Mouse (Mus musculus): ENCODE measurements around the gene Zyx. TPM values are rescaled to one million over a fixed set of nuclear protein-coding genes. Genes with fewer than 3 reads are reported as not detected.

Zyx gene
- polyA plus RNA-seq, 2 experiments from 2014 or later, result 62.8 to 78.6 TPM

DNA sequence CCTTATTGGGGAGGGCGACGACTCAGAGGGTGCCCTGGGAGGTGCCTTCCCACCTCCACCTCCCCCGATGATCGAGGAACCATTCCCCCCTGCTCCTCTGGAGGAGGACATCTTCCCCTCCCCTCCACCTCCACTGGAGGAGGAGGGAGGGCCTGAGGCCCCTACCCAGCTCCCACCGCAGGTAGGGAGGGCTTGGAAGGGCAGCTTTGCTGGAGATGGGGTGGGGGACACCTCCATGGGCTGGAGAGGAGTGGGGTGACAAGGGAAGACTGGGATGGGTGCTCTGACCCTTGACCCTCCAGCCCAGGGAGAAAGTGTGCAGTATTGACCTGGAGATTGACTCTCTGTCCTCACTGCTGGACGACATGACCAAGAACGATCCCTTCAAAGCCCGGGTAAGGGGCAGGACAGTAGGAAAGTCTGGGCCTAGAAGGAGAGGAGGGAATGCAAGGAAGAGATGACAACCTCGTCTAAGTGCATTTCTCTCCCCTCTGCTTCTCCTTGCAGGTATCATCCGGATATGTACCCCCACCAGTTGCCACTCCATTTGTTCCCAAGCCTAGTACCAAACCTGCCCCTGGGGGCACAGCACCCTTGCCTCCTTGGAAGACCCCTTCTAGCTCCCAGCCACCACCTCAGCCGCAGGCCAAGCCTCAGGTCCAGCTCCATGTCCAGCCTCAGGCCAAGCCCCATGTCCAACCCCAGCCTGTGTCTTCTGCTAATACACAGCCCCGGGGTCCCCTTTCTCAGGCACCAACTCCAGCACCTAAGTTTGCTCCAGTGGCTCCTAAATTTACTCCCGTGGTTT lies 1.7 kb downstream of the Zyx start:
- no peak for ATAC-seq

DNA sequence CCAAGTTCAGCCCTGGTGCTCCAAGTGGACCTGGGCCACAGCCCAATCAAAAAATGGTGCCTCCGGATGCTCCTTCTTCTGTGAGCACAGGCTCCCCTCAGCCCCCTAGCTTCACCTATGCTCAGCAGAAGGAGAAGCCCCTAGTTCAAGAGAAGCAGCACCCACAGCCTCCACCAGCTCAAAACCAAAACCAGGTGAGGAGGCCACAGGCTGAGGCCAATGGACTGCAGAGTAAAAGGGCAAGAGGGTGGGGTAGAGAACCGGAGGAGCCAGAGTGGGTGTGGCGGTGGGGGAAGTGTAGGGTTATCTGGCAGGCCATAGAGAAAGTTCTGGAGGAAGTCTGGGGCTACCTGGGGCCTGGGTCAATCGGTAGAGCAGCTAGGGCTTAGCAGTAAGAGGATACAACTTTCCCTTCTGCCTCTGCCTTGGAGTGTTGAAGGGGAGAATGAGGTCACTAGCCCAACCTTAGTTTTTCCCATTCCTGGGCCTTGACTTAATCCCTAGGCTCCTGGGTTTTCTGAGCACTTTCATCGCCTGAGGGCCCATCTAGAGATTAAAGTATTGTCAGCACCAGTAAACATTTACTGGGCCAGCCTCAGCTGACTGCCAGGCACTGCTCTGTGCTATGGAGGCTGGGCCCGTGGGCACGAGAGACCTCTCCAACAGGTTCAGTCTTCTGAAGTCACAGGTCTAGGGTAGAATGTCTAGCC lies 2.5 kb downstream of the Zyx start:
- no peak for ATAC-seq

DNA sequence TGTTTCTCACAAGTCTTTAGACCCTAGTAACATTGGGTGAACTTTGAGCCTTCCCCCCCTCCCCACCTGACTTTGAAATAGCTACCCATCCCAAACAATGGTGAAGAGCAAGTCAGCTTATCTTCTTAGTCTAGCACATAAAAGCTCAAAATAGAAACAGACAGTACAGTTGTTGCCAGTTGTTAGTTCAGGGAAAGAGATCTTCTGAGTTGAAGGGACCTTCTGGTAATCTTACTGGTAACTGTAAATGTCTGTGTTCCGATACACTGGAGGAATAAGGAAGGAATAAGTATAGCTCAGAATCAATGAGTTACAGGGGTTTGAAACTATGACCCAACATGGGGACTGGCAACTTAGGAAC lies 3.0 kb downstream of the Zyx start:
- ATAC-seq, result no peak

DNA sequence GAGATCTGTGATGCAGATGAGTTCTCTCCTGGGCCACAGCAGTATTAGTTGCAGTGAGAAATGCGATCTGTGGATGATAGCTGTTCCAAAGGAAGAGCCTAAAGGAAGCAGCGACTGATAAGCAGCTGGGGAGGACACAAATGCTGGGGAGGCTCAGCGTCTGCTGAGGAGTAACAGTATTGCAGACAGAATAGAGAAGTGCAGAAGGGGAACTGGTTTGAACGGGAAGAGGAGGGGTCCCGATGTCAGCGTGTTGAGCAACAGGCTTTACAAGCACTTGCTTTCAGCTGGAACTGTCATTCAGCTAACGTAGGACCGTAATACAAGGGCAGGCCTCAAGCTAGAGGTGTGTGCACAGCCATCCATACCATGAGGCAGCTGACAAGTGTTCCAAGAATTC lies 3.8 kb downstream of the Zyx start:
- no peak for ATAC-seq

DNA sequence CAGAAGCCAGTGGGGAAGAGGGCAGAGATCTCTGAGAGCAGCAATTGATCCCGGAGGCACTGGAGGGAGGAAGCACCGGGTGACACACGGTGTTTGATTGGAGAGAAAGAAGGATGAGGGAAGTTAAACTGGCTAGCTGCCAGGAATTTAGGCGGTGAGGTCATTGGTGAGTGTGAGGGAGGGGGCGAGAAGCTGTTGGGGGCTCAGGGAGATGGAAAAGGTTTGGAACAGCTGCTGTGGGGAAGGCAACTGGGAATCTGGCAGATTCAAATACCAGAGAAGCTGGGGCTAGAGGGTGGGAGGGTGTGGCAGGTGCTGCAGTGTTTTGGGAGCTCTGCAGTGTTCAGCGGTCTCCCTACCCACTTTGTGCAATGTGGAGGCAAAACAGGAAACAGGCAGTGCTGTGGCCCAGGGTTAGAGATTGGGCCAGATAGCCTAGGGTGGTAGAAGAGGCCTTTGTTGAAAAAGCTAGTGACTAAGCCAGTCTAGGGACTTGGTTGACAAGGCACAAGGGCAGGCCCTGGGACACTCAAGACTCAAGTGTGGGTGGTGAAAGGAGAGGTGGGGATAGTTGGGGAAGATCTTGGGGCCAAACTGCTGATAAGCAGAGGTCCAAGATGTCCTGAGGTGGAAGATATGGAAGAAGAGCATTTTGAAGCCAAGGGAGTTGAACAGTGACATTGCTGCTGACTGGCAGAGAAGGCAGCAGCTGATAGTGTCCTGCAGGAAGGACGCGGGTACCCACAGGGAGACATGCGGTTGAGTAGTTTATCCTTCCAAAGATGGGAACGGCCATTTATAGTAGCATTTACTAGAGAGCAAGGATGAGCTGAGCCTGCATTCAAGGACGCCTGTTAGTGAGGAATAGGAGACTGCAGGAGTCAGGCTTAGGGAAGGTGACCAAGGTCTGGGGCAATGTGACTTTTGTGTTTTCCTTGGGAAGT lies 4.9 kb downstream of the Zyx start:
- ATAC-seq, result no peak

DNA sequence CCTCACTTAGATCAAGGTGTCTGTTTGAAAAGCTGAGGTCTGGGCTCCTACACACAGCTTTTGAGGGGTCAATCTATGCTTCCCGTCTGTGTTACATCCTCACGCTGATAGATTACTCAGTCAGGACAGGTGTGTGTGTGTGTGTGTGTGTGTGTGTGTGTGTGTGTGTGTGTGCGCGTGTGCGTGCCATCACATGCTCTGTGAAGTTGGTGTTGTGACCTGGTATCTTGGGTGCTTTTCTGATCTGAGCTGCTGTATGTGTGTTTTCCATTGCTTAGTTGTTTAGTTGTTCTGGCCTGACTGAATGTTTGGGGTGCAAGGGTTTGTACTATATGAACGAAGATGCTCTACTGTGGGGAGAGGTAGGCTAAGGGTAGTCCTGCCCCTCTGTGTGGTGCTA lies 5.9 kb downstream of the Zyx start:
- ATAC-seq, result no peak

DNA sequence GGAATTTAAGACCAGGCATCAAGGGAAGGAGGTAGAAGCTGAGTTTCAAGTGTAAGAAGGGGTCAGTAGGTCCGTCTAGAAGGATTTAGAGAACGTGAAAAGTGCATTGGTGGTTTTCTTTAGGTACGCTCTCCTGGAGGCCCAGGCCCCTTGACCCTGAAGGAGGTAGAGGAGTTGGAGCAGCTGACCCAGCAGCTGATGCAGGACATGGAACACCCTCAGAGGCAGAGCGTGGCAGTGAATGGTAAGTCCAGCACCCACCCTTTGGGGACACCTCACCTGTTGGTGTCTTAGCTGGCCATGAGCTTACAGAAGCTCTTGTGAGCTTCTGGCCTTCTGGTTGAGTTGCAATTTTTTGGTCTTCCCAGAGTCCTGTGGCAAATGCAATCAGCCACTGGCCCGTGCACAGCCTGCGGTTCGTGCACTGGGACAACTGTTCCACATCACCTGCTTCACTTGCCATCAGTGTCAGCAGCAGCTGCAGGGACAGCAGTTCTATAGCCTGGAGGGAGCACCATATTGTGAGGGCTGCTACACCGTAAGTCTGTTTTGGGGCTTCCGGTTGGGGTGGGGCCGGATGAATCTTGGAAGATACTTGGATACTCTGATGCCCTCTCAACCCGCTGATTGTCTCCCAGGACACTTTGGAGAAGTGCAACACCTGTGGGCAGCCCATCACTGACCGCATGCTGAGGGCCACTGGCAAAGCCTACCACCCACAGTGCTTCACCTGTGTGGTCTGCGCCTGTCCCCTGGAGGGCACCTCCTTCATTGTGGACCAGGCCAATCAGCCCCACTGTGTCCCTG lies 6.6 kb downstream of the Zyx start:
- no peak for ATAC-seq

DNA sequence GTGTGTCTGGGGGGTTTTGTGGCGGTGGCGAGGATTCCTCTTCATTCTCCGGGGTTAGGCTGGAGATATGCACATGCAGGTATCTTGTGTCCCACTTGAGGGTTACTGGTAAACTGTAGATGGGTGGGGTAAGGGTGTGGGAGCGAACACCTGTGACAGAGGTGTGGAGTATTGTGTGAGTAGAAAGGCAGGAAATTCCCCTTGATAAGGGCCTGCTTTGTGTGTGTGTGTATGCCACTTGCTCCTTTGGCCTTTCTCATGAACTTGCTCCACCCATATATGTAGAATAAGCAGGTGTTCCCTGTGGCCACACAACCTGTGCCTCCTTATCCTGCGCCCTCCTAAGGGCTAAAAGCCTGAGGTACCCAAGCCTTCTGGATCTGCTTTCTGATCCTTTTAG lies 7.5 kb downstream of the Zyx start:
- no peak for ATAC-seq

DNA sequence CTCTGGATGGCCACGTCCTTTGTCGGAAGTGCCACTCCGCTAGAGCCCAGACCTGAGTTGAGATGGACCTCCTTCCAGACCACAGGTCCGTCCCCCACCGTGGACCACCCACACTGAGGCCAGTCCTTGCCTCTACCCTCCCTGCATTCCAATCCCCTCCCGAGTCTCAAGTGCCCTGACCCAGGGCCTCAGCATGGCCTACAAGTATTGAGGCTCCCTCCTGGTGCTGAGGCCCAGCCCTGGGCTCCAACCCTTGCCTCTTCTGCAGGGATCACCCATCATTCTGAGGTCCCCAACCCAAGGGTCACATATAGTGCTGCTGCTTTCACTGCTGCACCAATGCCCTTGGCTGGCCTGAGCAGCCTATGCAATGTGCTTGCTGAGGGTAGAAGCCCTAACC lies 8.5 kb downstream of the Zyx start:
- ATAC-seq, result no peak

DNA sequence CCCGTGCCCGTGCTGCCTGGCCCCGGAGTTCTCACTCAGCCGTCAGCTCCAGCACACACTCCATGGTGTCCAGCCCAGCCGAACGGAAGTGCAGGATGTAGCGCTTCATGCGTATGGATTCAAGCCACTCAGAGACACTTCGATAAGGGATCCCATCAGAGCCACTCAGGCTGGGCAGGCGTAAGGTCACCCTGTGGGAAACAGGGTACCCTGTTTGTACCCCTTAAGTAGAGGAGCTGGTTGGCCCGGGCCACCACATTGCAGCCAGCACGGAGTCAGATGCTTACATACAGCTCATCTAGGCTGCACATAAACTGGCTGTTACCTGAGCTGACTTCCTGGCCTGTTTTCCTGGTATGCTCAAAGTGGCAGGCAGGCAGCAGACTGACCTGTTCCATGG lies 9.5 kb downstream of the Zyx start:
- no peak for ATAC-seq

DNA sequence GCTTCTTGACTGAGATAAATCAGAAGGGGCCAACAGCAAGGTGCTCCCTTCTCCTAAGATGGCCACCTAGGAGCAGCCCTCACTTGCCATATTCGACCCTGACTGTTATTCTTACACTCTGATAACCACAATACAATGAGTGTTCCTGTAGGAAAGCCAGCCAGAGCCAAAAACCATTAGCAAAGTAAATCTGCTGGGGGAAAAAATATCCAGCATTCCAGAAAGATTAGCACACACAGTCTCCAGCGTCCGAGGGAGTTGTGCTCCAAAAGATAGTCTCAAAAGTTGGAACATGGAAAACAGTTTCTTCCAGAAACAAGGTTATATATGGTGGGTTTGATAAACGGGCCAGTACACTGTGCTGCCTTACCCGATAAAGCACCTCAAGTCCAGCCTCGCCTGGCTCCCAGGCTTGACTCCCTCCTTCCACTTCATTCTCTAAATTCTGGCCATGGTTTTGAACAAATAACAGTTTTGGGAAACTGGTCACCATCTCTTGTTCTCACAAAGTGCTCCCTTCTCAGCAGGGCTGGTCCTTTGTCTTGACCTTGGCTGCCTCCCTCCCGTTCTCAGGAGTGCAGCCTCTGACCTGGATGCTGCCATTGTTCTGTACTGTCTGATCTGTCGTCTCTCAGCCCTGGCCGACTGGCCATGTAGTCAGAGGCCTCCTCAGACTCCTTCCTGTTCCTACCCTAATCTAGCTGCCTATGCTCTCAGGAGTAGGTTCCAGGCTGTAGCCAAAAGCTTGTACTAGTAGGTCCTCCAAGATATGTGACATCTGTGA lies 10.1 kb downstream of the Zyx start:
- no peak for ATAC-seq

DNA sequence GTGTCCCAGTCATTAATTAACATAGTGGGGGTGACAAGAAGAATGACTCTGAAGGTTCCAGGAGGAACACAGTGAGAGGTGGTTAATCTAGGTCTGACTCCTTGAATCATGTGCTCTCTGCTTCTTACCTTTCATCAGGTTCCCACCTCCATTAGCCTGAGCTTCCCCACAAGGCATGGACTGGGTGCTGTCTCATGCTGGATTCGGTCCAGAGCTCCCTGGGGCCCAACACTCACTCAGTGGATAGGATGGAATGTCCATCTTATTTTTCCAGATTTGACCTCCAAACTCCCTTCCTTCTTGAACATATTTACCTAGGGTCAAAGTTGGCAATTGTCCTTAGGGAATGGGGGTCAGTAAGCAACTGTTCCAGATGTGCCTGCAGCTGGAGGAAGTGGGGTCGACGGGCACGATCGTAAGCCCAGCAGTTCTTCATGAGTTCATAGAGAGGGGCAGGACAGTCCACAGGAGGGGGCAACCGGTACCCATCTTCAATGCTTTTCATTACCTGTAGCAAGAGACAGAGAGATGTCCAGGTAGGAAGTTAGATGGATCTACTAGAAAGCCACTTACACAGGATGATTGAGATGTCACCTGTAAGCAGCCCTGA lies 10.9 kb downstream of the Zyx start:
- ATAC-seq, result no peak

DNA sequence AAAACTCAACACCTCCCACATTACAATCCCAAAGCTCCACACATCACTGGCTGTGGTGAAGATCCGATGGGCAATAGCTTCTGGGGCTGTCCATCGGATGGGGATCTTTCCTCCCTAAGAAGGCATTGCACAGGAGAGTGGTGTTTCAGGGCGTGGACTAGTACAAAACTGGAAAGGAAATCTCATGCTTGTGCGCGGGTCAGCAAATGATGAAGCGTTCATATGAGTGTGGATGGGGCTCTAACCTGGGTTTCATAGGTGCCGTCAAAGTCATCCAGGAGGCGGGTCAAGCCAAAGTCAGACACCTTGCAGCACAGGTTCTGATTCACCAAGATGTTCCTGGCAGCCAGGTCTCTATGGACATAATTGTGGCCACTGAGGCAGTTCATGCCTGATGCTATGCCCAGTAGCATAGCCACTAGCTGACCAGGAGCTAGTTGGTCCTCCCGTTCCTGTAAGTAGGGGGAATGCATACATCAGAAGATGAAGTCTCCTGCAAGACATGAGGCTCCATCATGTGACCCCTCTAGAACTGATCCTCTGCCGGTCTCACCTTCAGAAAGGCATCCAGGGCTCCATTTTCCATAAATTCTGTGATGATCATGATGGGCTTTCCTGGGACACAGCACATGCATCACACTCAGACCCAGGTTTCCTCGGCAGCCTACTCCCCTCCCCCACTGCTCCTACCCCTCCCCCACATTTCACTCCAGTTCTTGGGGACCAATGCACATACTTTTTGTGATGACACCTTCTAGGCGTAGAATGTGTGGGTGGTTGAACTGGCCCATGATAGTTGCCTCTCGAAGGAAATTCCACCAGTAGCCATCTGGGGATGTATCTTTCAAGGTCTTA lies 11.8 kb downstream of the Zyx start:
- ATAC-seq, result no peak

DNA sequence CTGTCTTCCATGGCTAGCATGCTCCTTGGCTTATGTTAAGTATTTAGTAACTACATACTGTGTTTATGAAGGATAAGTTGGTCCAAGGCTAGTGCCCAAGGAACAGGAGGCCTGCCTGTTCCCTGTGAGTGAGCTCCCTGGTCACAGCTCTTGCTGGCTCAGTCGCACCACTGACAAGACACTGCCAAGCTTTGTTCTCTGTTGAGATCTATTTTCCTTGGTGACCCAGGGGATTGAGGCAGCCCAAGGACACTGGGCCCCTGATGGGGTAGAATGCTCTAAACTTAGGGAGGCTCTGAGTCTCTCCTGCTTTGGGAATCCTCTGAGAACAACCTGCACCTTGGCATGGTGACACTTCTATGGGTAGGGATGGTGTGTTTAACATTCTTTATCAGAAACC lies 12.6 kb downstream of the Zyx start:
- no peak for ATAC-seq

DNA sequence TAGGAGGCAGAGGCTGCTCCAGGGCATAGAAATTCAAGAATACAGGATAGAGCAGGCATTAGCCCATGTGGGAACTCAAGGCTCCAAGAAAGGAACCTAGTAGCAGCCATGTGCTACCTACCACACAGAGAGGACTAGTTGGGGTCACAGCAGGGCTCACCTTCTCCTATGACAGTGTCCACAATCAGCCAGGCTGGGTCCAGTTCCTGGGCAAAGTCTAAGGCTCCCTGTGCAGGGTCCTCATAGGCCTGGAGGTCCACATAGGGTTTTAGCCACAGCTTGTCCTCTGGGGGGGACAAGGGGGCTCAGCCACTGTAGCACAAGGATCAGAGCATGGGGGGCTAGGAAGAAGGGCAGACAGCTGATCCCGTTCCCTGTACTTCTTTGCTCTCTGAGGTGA lies 13.1 kb downstream of the Zyx start:
- no peak for ATAC-seq

DNA sequence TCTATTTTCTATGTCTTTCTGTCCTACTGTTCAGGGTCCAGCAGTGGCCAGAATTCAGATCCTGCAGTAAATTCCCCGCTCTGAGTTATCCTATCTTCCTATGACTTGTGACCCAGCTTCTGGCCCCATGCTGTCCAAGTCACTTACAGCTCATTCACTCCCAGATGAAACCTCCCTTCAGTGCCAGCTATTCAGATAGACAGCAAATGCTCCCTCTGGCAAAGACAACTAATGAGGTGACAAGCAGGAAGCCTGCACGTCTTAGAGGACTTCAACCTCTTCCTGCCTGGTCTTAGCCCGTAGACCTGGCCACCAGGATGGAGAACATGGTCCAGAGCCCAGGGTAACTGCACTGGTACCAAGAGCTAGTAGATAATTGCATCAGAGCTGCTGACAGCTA lies 13.5 kb downstream of the Zyx start:
- ATAC-seq, result no peak

DNA sequence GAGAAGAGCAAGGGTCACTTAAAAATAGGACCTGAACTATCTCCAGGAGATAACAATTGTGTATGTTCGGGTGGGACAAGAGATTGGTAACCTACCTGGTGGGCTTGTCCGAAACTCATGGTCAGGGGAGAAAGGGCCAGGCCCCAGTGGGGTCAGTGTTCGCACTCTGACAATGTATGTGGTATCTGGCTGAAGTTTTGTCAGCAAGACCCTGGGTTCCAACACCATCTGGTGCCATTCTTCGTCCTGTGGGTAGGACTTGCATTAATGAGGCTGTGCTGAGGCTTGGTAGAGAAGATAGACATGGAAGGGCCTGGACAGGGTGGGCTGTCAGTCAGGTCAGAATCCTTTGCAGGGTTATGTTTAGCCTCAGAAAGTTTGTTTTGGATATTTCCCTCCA lies 14.6 kb downstream of the Zyx start:
- ATAC-seq, result no peak

DNA sequence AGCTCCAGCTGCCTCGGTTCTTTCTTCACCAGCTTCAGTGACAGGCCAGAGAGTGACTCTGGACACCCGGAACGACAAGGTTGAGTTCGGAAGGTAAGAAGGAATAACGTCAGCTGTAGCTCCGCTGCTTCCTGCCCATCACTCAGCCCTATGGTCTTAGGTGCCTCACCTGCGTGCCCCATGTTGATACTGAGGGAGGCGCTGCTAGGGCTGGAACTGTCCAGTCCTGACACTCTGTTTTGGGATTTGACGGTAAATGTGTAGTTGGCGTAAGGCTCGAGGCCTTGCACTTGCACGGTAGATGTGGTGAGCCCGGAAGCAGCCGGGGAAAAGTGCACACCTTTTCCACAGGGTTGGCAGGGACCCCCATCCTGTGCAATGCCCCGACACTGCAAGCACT lies 15.2 kb downstream of the Zyx start:
- no peak for ATAC-seq

DNA sequence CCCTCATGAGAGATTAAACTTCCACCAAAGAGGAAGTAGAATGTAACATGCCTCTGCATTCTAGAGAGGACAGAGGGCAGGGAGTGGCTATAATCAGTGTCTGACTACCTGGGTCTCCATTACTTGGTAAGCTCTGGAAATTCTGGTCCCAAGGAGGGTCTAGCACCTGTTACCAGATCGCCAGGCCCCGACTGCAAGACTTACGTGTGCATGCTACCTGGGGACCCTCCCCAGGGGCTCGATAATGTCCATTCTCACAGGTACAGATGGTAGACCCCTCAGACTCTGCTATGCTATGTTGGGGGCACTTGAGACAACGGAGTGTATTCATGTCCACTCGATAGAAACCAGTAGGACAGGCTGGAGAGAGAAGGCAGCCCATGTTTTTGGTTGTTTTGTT lies 15.8 kb downstream of the Zyx start:
- ATAC-seq, result no peak

DNA sequence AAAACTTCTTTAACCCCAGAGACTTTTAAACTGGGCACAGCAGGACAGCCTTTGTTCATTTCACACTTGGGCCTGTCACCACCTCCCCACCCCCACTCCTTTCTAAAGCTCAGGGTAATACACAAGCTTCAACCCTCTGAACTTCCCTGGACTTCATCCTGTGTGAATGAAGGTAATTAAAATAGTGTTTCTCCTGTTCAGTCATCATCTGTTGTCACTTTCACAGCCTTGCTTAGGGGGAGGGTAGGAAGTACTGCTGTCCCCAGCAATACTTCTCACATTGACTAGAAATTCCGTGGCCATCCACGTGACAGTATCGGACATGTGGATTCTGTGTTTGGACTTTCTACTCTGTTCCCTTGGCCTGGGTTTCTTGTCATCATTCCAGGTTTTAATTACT lies 20.4 kb downstream of the Zyx start:
- no peak for ATAC-seq
